Mouse (Mus musculus): Measurements from ENCODE around the gene Usp38.
"Not testable (repeated sequence)": the region's sequence is repeated elsewhere in the genome, so short reads cannot be mapped to it uniquely, and the experiment has no call there.

Gene Usp38

GRCm38 (mm10) chr8:81014789-81015699 lies at the start of gene Usp38:
Gene Usp38 (minus strand): TSS chr8:81014928.
- DNase-seq, result peak; percentile 100

- peak; percentile 6 for DNase-seq
Measured at GRCm38 (mm10) chr8:81062566-81062965, 47.8 kb upstream of the Usp38 start.

- DNase-seq, result peak; percentile 11
Measured at GRCm38 (mm10) chr8:81061950-81062349, 47.2 kb upstream of the Usp38 start.

GRCm38 (mm10) chr8:81044201-81044600 lies 29.5 kb upstream of the Usp38 start:
- no peak for DNase-seq

- DNase-seq, result no peak
Measured at GRCm38 (mm10) chr8:81027991-81028390, 13.3 kb upstream of the Usp38 start.

GRCm38 (mm10) chr8:81017548-81017947 lies 2.8 kb upstream of the Usp38 start:
- DNase-seq, result not testable (repeated sequence)

GRCm38 (mm10) chr8:81013811-81014530 lies 757 bp downstream of the Usp38 start:
- peak; percentile 5 for DNase-seq

GRCm38 (mm10) chr8:81012699-81013098 lies 2.0 kb downstream of the Usp38 start:
- no peak for DNase-seq

GRCm38 (mm10) chr8:81012031-81012560 lies 2.6 kb downstream of the Usp38 start:
- no peak for DNase-seq

GRCm38 (mm10) chr8:81010386-81010785 lies 4.3 kb downstream of the Usp38 start:
- DNase-seq, result no peak

- no peak for DNase-seq
Measured at GRCm38 (mm10) chr8:81005114-81005513, 9.6 kb downstream of the Usp38 start.

- no peak for DNase-seq
Measured at GRCm38 (mm10) chr8:80996632-80997031, 18.1 kb downstream of the Usp38 start.

- DNase-seq, result peak; percentile 60
Measured at GRCm38 (mm10) chr8:80991937-80992336, 22.8 kb downstream of the Usp38 start.

GRCm38 (mm10) chr8:80982829-80983228 lies 31.9 kb downstream of the Usp38 start:
- peak; percentile 36 for DNase-seq

GRCm38 (mm10) chr8:80981696-80982095 lies 33.0 kb downstream of the Usp38 start:
- no peak for DNase-seq

GRCm38 (mm10) chr8:80980063-80980462 lies 34.7 kb downstream of the Usp38 start:
- DNase-seq, result no peak

- DNase-seq, result no peak
Measured at GRCm38 (mm10) chr8:80977231-80977630, 37.5 kb downstream of the Usp38 start.

GRCm38 (mm10) chr8:80971150-80971549 lies 43.6 kb downstream of the Usp38 start:
- DNase-seq, result no peak

GRCm38 (mm10) chr8:80970000-80970685 lies 44.6 kb downstream of the Usp38 start:
- no peak for DNase-seq

- no peak for DNase-seq
Measured at GRCm38 (mm10) chr8:80969423-80969822, 45.3 kb downstream of the Usp38 start.

- DNase-seq, result no peak
Measured at GRCm38 (mm10) chr8:80963095-80963494, 51.6 kb downstream of the Usp38 start.

- no peak for DNase-seq
Measured at GRCm38 (mm10) chr8:80962592-80962983, 52.1 kb downstream of the Usp38 start.

Data from lung, postnatal 14 days (tissue).